Mouse (Mus musculus): ENCODE measurements around the gene Prm1. TPM values are rescaled to one million over a fixed set of nuclear protein-coding genes. Genes with fewer than 3 reads are reported as not detected.
A peak's percentile ranks its signal among the peaks of the same experiment; 100 is the strongest.
"Not testable (repeated sequence)": the region's sequence is repeated elsewhere in the genome, so short reads cannot be mapped to it uniquely, and the experiment has no call there.

The Prm1 gene
- polyA plus RNA-seq, 1 experiment from 2014 or later = 0.50 TPM

DNA sequence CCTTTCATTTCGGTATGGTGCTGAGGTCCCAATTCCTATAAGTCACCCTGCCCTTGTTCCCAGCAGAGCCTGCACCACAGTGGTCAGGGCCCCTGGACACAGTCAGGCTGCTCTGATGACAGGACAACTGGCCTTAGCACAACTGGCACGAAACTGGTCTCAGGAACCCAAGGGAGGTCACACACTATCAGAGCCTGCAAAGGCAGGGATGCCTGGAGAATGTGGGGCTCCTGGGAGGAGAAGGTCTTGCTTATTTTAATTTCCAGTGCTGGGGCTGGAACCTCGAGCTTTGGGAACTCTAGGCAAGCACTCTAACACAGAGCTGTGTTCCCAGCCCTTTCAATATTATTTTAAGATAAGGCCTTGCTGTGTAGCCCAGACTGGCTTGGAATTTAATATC, 14.3 kb upstream of the Prm1 start:
- ATAC-seq (ENCODE audit: low FRiP score) = no peak
- Histone ChIP-seq H3K27ac (replicated peaks) (no peak overlapping the region), H3K4me3 (replicated peaks) (no peak overlapping the region), H3K4me1 (no peaks in the 10 kb centered on the region), H3K9me3 (replicated peaks) (no peaks in the 10 kb centered on the region), H3K4me2 (no peak overlapping the region), H3K27me3 (replicated peaks) (no peaks in the 10 kb centered on the region), H3K9ac (replicated peaks) (no peak overlapping the region), H3K36me3 (no peaks in the 10 kb centered on the region)
- WGBS = 73% methylated on average over 3 of the region's 3 CpGs

DNA sequence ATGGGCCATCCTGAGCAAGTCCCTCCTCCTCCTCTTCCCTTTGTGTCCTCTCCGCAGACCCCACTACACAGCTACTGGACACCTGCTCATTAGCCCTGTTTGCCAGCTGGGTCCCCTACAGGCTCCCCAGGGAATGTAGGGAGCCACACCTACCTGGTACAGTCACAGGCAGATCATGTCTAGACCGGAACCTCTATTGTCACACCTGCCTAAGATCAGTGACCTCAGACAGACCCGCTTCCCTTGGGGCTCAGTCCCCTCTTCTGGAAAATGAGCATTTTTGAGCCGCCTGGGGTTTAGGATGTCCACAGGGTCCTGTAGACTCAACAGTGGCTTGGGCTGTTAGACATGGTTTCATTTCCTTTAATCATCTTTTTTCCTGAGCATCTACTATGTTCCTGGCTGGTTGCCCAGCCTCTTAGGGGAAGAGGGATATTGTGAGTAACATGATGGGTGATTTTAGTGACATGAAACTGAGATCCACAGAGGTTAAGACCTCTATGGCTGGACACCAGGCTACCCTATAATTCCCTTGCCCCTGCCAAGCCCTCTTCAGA, 13.0 kb upstream of the Prm1 start:
- Histone ChIP-seq H3K4me1 (no peaks in the 10 kb centered on the region), H3K4me2 (no peak overlapping the region), H3K4me3 (replicated peaks) (no peak overlapping the region), H3K9ac (replicated peaks) (no peak overlapping the region), H3K27me3 (replicated peaks) (no peaks in the 10 kb centered on the region), H3K36me3 (no peaks in the 10 kb centered on the region), H3K9me3 (replicated peaks) (no peaks in the 10 kb centered on the region), H3K27ac (replicated peaks) (no peak overlapping the region)
- ATAC-seq (ENCODE audit: low FRiP score) = no peak
- 82% methylated on average over 4 of the region's 4 CpGs for WGBS

DNA sequence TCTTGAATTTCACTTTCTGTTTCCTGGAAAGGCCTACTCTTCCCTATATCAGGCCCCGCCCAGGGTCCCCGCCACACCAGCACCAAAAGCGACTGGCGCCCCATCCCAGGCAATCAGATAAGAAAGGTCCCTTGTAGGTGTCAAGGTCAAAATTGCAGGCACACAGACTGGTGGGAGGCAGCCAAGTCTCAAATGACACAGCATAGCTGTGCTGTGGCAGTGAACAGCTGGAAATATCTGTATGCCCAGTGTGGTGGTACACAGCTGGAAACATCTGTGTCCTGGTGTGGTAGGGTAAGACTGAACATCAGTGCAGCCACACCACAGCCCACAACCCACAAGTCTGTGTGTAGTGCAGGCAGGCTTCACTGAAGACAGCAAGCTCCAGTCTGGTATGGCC, 9.2 kb upstream of the Prm1 start:
- ATAC-seq (ENCODE audit: low FRiP score) = no peak

DNA sequence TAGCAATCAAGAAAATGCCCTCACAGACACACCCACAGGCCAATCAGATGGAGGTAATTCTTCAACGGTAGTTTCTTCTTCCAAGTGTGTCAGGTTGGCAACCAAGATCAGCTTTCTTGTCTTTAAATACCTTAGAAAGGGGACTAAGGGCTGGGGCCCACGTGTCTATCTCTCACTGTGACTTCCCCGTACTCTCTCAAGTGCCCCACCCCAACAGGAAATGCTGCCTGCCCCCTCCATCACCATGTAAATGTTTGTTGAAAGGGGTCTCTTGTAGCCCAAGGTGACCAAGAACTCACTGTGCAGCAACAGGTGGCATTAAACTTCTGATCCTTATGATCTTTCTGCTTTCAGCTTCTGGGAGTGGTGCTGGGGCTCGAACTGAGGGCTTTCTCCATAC, 8.1 kb upstream of the Prm1 start:
- WGBS = 80% methylated on average over 4 of the region's 4 CpGs
- H3K4me2 ChIP-seq = no peak overlapping the region
- no peak overlapping the region for H3K9ac ChIP-seq (replicated peaks)
- H3K9me3 ChIP-seq (replicated peaks) = no peaks in the 10 kb centered on the region
- no peaks in the 10 kb centered on the region for H3K27me3 ChIP-seq (replicated peaks)
- no peaks in the 10 kb centered on the region for H3K36me3 ChIP-seq
- no peak for ATAC-seq (ENCODE audit: low FRiP score)
- H3K4me3 ChIP-seq (replicated peaks) = no peak overlapping the region
- no peaks in the 10 kb centered on the region for H3K4me1 ChIP-seq
- no peak overlapping the region for H3K27ac ChIP-seq (replicated peaks)

More for the DNA sequence above, 9.2 kb upstream of the Prm1 start:
- 94% methylated on average over 4 of the region's 4 CpGs for WGBS
- H3K4me1 ChIP-seq = no peaks in the 10 kb centered on the region
- H3K4me3 ChIP-seq (replicated peaks) = no peak overlapping the region
- H3K9ac ChIP-seq (replicated peaks) = no peak overlapping the region
- no peak overlapping the region for H3K4me2 ChIP-seq
- no peak overlapping the region for H3K27ac ChIP-seq (replicated peaks)
- no peaks in the 10 kb centered on the region for H3K27me3 ChIP-seq (replicated peaks)
- H3K36me3 ChIP-seq = no peaks in the 10 kb centered on the region
- H3K9me3 ChIP-seq (replicated peaks) = no peaks in the 10 kb centered on the region

DNA sequence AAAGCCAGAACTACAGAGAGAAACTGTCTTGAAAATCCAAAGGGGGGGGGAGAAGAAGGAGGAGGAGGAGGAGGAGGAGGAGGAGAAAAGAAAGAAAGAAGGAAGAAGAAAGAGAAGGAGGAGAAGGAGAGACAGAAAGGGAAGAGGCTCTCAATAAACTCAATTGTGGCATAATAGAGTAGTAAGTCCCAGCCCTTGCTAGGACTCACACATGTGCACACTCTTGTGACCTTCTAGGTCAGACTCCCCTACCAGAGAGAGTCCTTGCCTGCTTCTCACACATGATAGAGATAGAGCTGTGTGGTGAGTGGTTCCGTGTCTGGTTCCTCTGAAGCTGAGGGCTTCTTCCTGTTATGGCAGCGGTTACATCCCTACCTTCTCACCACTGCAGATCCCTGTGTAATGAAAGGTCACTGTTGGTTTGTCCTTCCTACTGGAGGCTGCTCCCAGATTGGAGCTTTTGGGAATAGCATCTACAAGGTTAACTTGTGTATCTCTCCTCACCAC, 7.3 kb upstream of the Prm1 start, which contains the start of gene Gm11172:
Gm11172 (plus strand) TSS at position 51 of the 507 bp plus-strand sequence.
- H3K27ac ChIP-seq (replicated peaks) = peak within 1 kb of the TSS; percentile 42; the same call in 1 of the 2 replicates
- no peak within 1 kb of the TSS for H3K4me3 ChIP-seq (replicated peaks)
- no peaks in the 10 kb centered on the region for H3K4me1 ChIP-seq
- H3K9ac ChIP-seq (replicated peaks) = no peak within 1 kb of the TSS
- ATAC-seq (ENCODE audit: low FRiP score) = no peak
- no peaks in the 10 kb centered on the region for H3K9me3 ChIP-seq (replicated peaks)
- no peaks in the 10 kb centered on the region for H3K27me3 ChIP-seq (replicated peaks)
- H3K36me3 ChIP-seq = no peaks in the 10 kb centered on the region
- WGBS = 90% methylated on average over 2 of the region's 2 CpGs
- H3K4me2 ChIP-seq = no peak within 1 kb of the TSS

DNA sequence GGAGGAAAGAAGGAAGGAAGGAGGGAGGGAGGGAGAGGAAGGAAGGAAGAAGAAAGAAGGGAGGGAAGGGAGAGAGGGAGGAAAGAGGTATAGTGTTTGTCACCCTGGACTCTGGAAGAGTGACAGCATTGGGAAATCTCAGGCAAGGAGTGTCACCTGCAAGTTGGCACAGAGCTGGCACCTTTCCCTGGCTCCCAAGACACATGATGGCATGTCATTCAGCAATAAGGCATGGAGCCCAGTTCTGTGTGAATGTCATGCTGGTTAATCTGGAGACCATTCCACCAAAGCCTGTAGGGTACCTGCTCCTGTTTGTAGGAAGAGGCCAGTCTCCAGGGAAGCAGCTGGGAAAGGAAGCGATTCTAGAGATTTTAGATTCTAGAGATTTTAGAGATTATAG, 4.7 kb upstream of the Prm1 start:
- peaks cover 4% of the 10 kb centered on the region; the same call in 1 of the 2 replicates for H3K4me1 ChIP-seq
- no peak for ATAC-seq (ENCODE audit: low FRiP score)
- H3K4me3 ChIP-seq (replicated peaks) = no peak overlapping the region
- H3K9me3 ChIP-seq (replicated peaks) = no peaks in the 10 kb centered on the region
- H3K4me2 ChIP-seq = no peak overlapping the region
- no peaks in the 10 kb centered on the region for H3K27me3 ChIP-seq (replicated peaks)
- WGBS = 94% methylated on average over 1 of the region's 1 CpGs
- no peak overlapping the region for H3K27ac ChIP-seq (replicated peaks)
- H3K9ac ChIP-seq (replicated peaks) = no peak overlapping the region
- no peaks in the 10 kb centered on the region for H3K36me3 ChIP-seq

DNA sequence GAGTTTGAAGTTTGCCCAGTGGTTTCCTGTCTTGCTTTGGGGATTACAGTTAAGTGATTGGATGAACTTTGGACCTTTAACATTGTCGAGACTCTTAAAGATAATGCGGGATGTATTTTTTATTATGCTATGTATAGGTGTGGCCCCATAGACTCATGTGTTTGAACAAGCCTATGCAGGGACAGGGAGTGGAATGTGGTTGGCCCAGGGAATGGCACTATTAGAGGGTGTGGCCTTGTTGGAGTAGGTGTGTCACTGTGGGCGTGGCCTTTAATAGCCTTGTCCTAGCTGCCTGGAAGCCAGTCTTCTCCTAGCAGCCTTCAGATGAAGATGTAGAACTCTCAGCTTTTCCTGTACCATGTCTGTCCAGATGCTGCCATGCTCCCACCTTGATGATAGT, 3.2 kb downstream of the Prm1 start:
- H3K4me1 ChIP-seq; H3K9ac ChIP-seq (replicated peaks); H3K9me3 ChIP-seq (replicated peaks); H3K4me2 ChIP-seq; H3K27me3 ChIP-seq (replicated peaks); H3K27ac ChIP-seq (replicated peaks); H3K4me3 ChIP-seq (replicated peaks); ATAC-seq (ENCODE audit: low FRiP score); H3K36me3 ChIP-seq: not testable (repeated sequence)
- 88% methylated on average over 3 of the region's 3 CpGs for WGBS

DNA sequence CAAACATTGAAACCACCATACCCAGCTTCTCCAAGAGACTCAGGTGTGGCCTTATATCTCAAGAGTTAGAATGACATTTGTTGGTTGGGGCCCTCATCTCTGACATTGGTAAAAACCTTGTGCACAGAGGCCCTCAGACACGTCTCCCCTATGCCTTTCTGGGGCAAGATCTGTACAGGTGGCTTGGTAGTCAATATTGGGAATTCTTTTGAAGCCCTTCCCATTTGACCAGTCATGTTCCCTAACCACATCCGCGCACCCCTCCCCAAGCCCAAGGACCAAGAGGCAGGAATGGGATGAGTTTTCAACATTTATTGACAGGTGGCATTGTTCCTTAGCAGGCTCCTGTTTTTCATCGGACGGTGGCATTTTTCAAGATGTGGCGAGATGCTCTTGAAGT, 9.6 kb downstream of the Prm1 start, which contains the start of gene Prm2:
Prm2 (minus strand) TSS at position 101 of the 400 bp plus-strand sequence.
- Histone ChIP-seq H3K9me3 (replicated peaks) (no peaks in the 10 kb centered on the region), H3K27me3 (replicated peaks) (peaks cover 18% of the 10 kb centered on the region; the same call in 1 of the 2 replicates), H3K9ac (replicated peaks) (no peak within 1 kb of the TSS), H3K4me2 (no peak within 1 kb of the TSS), H3K4me3 (replicated peaks) (no peak within 1 kb of the TSS), H3K4me1 (no peaks in the 10 kb centered on the region), H3K27ac (replicated peaks) (no peak within 1 kb of the TSS), H3K36me3 (no peaks in the 10 kb centered on the region)
- WGBS = 83% methylated on average over 6 of the region's 6 CpGs
- ATAC-seq (ENCODE audit: low FRiP score) = no peak

DNA sequence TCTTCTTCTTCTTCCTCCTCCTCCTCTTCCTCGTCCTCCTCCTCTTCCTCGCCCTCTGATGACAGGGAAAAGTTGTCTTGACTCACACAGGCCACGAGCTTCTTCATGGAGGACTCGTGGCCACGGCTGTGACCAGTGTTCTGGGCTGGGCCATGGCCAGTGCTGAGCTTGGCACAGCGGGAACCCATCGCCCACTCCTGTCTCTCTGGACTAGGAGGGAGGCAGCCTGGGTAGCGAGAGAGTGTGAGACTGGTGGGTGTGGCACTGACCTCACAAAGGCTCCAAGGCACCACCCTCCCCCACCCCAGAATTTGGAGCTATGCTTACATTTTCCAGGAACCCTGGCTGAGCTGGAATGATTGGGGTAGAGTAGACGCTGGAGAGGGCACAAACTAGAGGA, 14.9 kb downstream of the Prm1 start, which contains the start of gene Prm3:
Prm3 (minus strand) TSS at position 213 of the 400 bp plus-strand sequence.
- H3K4me1 ChIP-seq = peaks cover 12% of the 10 kb centered on the region
- no peaks in the 10 kb centered on the region for H3K36me3 ChIP-seq
- no peak within 1 kb of the TSS for H3K9ac ChIP-seq (replicated peaks)
- 0 out of 2 replicates have a peak, but pooled peaks cover 7% of the 10 kb centered on the region for H3K27me3 ChIP-seq (replicated peaks)
- no peak for ATAC-seq (ENCODE audit: low FRiP score)
- no peak within 1 kb of the TSS for H3K27ac ChIP-seq (replicated peaks)
- WGBS = 87% methylated on average over 9 of the region's 9 CpGs
- no peak within 1 kb of the TSS for H3K4me3 ChIP-seq (replicated peaks)
- no peaks in the 10 kb centered on the region for H3K9me3 ChIP-seq (replicated peaks)
- H3K4me2 ChIP-seq = no peak within 1 kb of the TSS

DNA sequence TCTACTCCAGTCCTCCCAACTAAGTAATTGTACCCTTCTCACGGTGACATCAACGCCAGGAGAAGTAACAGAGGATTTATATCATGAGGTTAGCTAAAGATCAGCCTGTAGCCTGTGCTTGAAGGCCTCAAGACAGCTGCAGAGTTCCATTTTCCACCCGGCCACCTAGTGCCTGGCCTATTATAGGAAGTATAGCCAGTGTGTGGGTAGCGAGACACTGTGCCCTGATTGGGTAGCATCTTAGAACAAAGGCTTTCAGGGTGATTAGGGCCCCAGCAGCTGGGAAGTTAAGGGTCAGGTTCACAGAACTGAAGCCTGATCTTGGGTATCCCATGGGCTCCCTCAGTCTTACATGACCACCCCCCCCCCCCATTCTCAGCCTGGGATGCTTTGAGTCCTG, 16.8 kb downstream of the Prm1 start:
- Histone ChIP-seq H3K36me3 (no peaks in the 10 kb centered on the region), H3K9me3 (replicated peaks) (no peaks in the 10 kb centered on the region), H3K27ac (replicated peaks) (no peak overlapping the region), H3K27me3 (replicated peaks) (peaks cover 1% of the 10 kb centered on the region; the same call in 1 of the 2 replicates), H3K9ac (replicated peaks) (no peak overlapping the region), H3K4me3 (replicated peaks) (no peak overlapping the region), H3K4me1 (peaks cover 21% of the 10 kb centered on the region), H3K4me2 (no peak overlapping the region)
- no peak for ATAC-seq (ENCODE audit: low FRiP score)
- 48% methylated on average over 4 of the region's 4 CpGs for WGBS

DNA sequence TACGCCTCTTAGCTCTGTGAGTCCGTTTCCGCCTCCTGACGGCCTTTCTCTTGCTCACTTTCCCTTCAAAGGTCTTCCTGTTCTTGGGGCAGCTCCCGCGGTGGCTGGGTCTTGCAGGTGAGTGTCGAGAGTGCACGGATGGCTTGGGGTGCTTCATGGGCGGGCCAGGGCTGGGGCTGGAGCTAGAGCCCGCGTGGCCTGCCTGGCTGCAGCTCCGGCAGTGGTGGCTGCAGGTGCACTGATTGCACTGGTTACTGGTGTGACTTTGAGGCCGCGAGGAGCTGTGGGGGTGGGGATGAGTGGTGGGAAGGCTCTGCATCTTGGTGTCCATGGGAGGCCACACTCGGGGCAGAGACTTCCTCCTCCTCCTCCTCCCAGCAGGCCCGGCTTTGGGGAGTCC, 17.4 kb downstream of the Prm1 start, which contains the start of gene Tnp2:
Tnp2 (minus strand) TSS at position 390 of the 400 bp plus-strand sequence.
- ATAC-seq (ENCODE audit: low FRiP score) = no peak
- WGBS = 57% methylated on average over 16 of the region's 16 CpGs
- no peaks in the 10 kb centered on the region for H3K9me3 ChIP-seq (replicated peaks)
- no peak within 1 kb of the TSS for H3K9ac ChIP-seq (replicated peaks)
- H3K4me1 ChIP-seq = peaks cover 27% of the 10 kb centered on the region
- H3K36me3 ChIP-seq = no peaks in the 10 kb centered on the region
- H3K27ac ChIP-seq (replicated peaks) = no peak within 1 kb of the TSS
- H3K27me3 ChIP-seq (replicated peaks) = peaks cover 6% of the 10 kb centered on the region; the same call in 1 of the 2 replicates
- H3K4me2 ChIP-seq = no peak within 1 kb of the TSS
- no peak within 1 kb of the TSS for H3K4me3 ChIP-seq (replicated peaks)

DNA sequence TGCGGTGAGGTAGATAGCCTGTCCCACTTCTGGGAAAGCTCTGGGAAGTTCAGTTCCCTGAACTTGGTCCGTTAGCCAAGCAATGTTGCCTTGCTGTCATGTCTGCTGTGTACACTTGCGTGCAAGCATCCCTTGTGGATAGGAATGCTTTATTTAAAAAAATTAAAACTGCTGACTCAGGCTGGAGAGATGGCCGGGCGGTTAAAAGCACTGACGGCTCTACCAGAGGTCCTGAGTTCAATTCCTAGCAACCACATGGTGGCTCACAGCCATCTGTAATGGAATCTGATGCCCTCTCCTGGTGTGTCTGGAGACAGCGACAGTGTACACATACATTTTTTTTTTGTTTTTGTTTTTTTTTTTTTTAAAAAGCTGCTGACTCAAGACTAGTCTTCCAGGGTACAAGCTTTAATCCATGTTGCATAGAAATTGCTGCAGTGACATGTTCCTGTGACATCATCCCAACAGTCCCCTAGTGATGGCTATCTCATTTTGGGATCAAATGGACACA, 18.0 kb downstream of the Prm1 start:
- H3K27ac ChIP-seq (replicated peaks) = no peak overlapping the region
- no peaks in the 10 kb centered on the region for H3K9me3 ChIP-seq (replicated peaks)
- H3K4me1 ChIP-seq = peaks cover 34% of the 10 kb centered on the region
- 89% methylated on average over 7 of the region's 7 CpGs for WGBS
- H3K27me3 ChIP-seq (replicated peaks) = peaks cover 8% of the 10 kb centered on the region; the same call in 1 of the 2 replicates
- no peak overlapping the region for H3K4me2 ChIP-seq
- H3K36me3 ChIP-seq = no peaks in the 10 kb centered on the region
- H3K4me3 ChIP-seq (replicated peaks) = no peak overlapping the region
- no peak overlapping the region for H3K9ac ChIP-seq (replicated peaks)
- no peak for ATAC-seq (ENCODE audit: low FRiP score)
